Mouse (Mus musculus): ENCODE data around the gene Fam49a. TPM values are rescaled to one million over a fixed set of nuclear protein-coding genes. Genes with fewer than 3 reads are reported as not detected.

Gene Fam49a
- polyA plus RNA-seq, 1 experiment from 2014 or later = 48.8 TPM

GRCm38 (mm10) chr12:12409044-12409443 is 147.1 kb downstream of the Fam49a start:
- no peak for ATAC-seq (ENCODE audit: insufficient number of reproducible peaks, low FRiP score)

GRCm38 (mm10) chr12:12412674-12413073 is 150.7 kb downstream of the Fam49a start:
- peak; percentile 29; the same call in 1 of the 2 replicates for ATAC-seq (ENCODE audit: insufficient number of reproducible peaks, low FRiP score)
- 34% methylated on average over 5 of the region's 5 CpGs for WGBS

More at GRCm38 (mm10) chr12:12409044-12409443, 147.1 kb downstream of the Fam49a start:
- peaks cover 14% of the 10 kb centered on the region for H3K4me1 ChIP-seq (replicated peaks)
- H3K4me2 ChIP-seq = no peak overlapping the region
- no peaks in the 10 kb centered on the region for H3K9me3 ChIP-seq (replicated peaks)
- 63% methylated on average over 5 of the region's 5 CpGs for WGBS
- no peak overlapping the region for H3K27ac ChIP-seq (ENCODE audit: poor library complexity, severe bottlenecking)
- no peaks in the 10 kb centered on the region for H3K36me3 ChIP-seq
- H3K4me3 ChIP-seq = no peak overlapping the region
- H3K27me3 ChIP-seq (replicated peaks) = no peaks in the 10 kb centered on the region
- H3K9ac ChIP-seq = no peak overlapping the region

GRCm38 (mm10) chr12:12420423-12420822 is 158.5 kb downstream of the Fam49a start:
- Histone ChIP-seq H3K27me3 (replicated peaks) (no peaks in the 10 kb centered on the region), H3K9ac (no peak overlapping the region), H3K36me3 (no peaks in the 10 kb centered on the region), H3K27ac (ENCODE audit: poor library complexity, severe bottlenecking) (no peak overlapping the region), H3K4me3 (no peak overlapping the region), H3K9me3 (replicated peaks) (no peaks in the 10 kb centered on the region), H3K4me1 (replicated peaks) (peaks cover 18% of the 10 kb centered on the region), H3K4me2 (no peak overlapping the region)
- 5% methylated on average over 2 of the region's 2 CpGs for WGBS
- 0 out of 2 replicates have a peak, but pooled peaks have one; percentile 4 for ATAC-seq (ENCODE audit: insufficient number of reproducible peaks, low FRiP score)

More at GRCm38 (mm10) chr12:12412674-12413073, 150.7 kb downstream of the Fam49a start:
- Histone ChIP-seq H3K36me3 (no peaks in the 10 kb centered on the region), H3K9me3 (replicated peaks) (no peaks in the 10 kb centered on the region), H3K4me2 (no peak overlapping the region), H3K27ac (ENCODE audit: poor library complexity, severe bottlenecking) (no peak overlapping the region), H3K4me3 (no peak overlapping the region), H3K4me1 (replicated peaks) (peaks cover 21% of the 10 kb centered on the region), H3K27me3 (replicated peaks) (no peaks in the 10 kb centered on the region), H3K9ac (no peak overlapping the region)

- no peak overlapping the region for H3K27ac ChIP-seq (ENCODE audit: poor library complexity, severe bottlenecking)
- WGBS = 14% methylated on average over 25 of the region's 25 CpGs
- ATAC-seq (ENCODE audit: insufficient number of reproducible peaks, low FRiP score) = peak; percentile 88
Observed at GRCm38 (mm10) chr12:12420841-12421579, 159.1 kb downstream of the Fam49a start.

GRCm38 (mm10) chr12:12421580-12421878 is 159.6 kb downstream of the Fam49a start:
- Histone ChIP-seq H3K4me3 (no peak overlapping the region), H3K27me3 (replicated peaks) (no peaks in the 10 kb centered on the region), H3K36me3 (no peaks in the 10 kb centered on the region), H3K27ac (ENCODE audit: poor library complexity, severe bottlenecking) (no peak overlapping the region), H3K4me2 (peak overlapping the region; percentile 69; the same call in 1 of the 2 replicates), H3K4me1 (replicated peaks) (peaks cover 10% of the 10 kb centered on the region), H3K9ac (no peak overlapping the region), H3K9me3 (replicated peaks) (no peaks in the 10 kb centered on the region)
- ATAC-seq (ENCODE audit: insufficient number of reproducible peaks, low FRiP score) = no peak
- 90% methylated on average over 8 of the region's 8 CpGs for WGBS

More at GRCm38 (mm10) chr12:12420841-12421579, 159.1 kb downstream of the Fam49a start:
- Histone ChIP-seq H3K9me3 (replicated peaks) (no peaks in the 10 kb centered on the region), H3K4me2 (peak overlapping the region; percentile 69), H3K36me3 (no peaks in the 10 kb centered on the region), H3K4me3 (peak overlapping the region; percentile 44), H3K27me3 (replicated peaks) (no peaks in the 10 kb centered on the region), H3K4me1 (replicated peaks) (peaks cover 13% of the 10 kb centered on the region), H3K9ac (peak overlapping the region; percentile 67)

- Histone ChIP-seq H3K4me1 (replicated peaks) (peaks cover 6% of the 10 kb centered on the region; the same call in 1 of the 2 replicates), H3K36me3 (no peaks in the 10 kb centered on the region), H3K27ac (ENCODE audit: poor library complexity, severe bottlenecking) (no peak overlapping the region), H3K4me3 (no peak overlapping the region), H3K9me3 (replicated peaks) (no peaks in the 10 kb centered on the region), H3K27me3 (replicated peaks) (no peaks in the 10 kb centered on the region), H3K4me2 (no peak overlapping the region), H3K9ac (no peak overlapping the region)
- 77% methylated on average over 5 of the region's 5 CpGs for WGBS
- no peak for ATAC-seq (ENCODE audit: insufficient number of reproducible peaks, low FRiP score)
Observed at GRCm38 (mm10) chr12:12425188-12425587, 163.2 kb downstream of the Fam49a start.

- Histone ChIP-seq H3K4me3 (no peak overlapping the region), H3K9me3 (replicated peaks) (no peaks in the 10 kb centered on the region), H3K27ac (ENCODE audit: poor library complexity, severe bottlenecking) (no peak overlapping the region), H3K4me1 (replicated peaks) (peaks cover 2% of the 10 kb centered on the region; the same call in 1 of the 2 replicates), H3K36me3 (no peaks in the 10 kb centered on the region), H3K9ac (no peak overlapping the region), H3K27me3 (replicated peaks) (no peaks in the 10 kb centered on the region), H3K4me2 (no peak overlapping the region)
- peak; percentile 73; the same call in 1 of the 2 replicates for ATAC-seq (ENCODE audit: insufficient number of reproducible peaks, low FRiP score)
- 81% methylated on average over 1 of the region's 1 CpGs for WGBS
Observed at GRCm38 (mm10) chr12:12427285-12427684, 165.3 kb downstream of the Fam49a start.

- WGBS = 58% methylated on average over 7 of the region's 7 CpGs
- peak; percentile 89 for ATAC-seq (ENCODE audit: insufficient number of reproducible peaks, low FRiP score)
- H3K27me3 ChIP-seq (replicated peaks) = no peaks in the 10 kb centered on the region
- H3K4me3 ChIP-seq = no peak overlapping the region
- H3K36me3 ChIP-seq = no peaks in the 10 kb centered on the region
- H3K9me3 ChIP-seq (replicated peaks) = no peaks in the 10 kb centered on the region
- H3K27ac ChIP-seq (ENCODE audit: poor library complexity, severe bottlenecking) = no peak overlapping the region
- no peak overlapping the region for H3K9ac ChIP-seq
- H3K4me1 ChIP-seq (replicated peaks) = peaks cover 2% of the 10 kb centered on the region; the same call in 1 of the 2 replicates
- H3K4me2 ChIP-seq = no peak overlapping the region
Observed at GRCm38 (mm10) chr12:12428886-12429285, 166.9 kb downstream of the Fam49a start.

Data from heart, embryonic 12.5 days (tissue).